Mouse (Mus musculus): ENCODE measurements around the gene Amt. TPM values are rescaled to one million over a fixed set of nuclear protein-coding genes. Genes with fewer than 3 reads are reported as not detected.
"Not testable (repeated sequence)": the region's sequence is repeated elsewhere in the genome, so short reads cannot be mapped to it uniquely, and the experiment has no call there.

Gene Amt
- polyA plus RNA-seq, 1 experiment, result 69.2 TPM

GRCm38 (mm10) chr9:108275331-108275659, 21.4 kb upstream of the Amt start:
- Histone ChIP-seq H3K4me3 (ENCODE audit: low read depth, low read length) (no peak overlapping the region), H3K27me3 (ENCODE audit: control insufficient read depth, insufficient read depth, low read length, poor library complexity, severe bottlenecking) (no peaks in the 10 kb centered on the region), H3K36me3 (ENCODE audit: control insufficient read depth, insufficient read depth, low read length, poor library complexity, severe bottlenecking) (no peaks in the 10 kb centered on the region), H3K9me3 (replicated peaks; ENCODE audit: control insufficient read depth, insufficient read depth, low read length, poor library complexity, severe bottlenecking) (no peaks in the 10 kb centered on the region), H3K27ac (ENCODE audit: insufficient read depth, low read length) (no peak overlapping the region), H3K9ac (ENCODE audit: low read depth, poor library complexity, severe bottlenecking) (no peak overlapping the region), H3K4me1 (ENCODE audit: control insufficient read depth, insufficient read depth, low read length) (peaks cover 7% of the 10 kb centered on the region)
- TF ChIP-seq POLR2A (IDR thresholded peaks at IDR 0.05; ENCODE audit: insufficient read depth, low read length) (no peak), CTCF (IDR thresholded peaks at IDR 0.05; ENCODE audit: low read depth, low read length) (no peak), EP300 (IDR thresholded peaks at IDR 0.05; ENCODE audit: insufficient read depth, low read depth, low read length) (no peak)

GRCm38 (mm10) chr9:108278697-108279450, 17.8 kb upstream of the Amt start:
- Histone ChIP-seq H3K4me1 (ENCODE audit: control insufficient read depth, insufficient read depth, low read length) (peaks cover 4% of the 10 kb centered on the region), H3K36me3 (ENCODE audit: control insufficient read depth, insufficient read depth, low read length, poor library complexity, severe bottlenecking) (no peaks in the 10 kb centered on the region), H3K27ac (ENCODE audit: insufficient read depth, low read length) (no peak overlapping the region), H3K9ac (ENCODE audit: low read depth, poor library complexity, severe bottlenecking) (no peak overlapping the region), H3K4me3 (ENCODE audit: low read depth, low read length) (no peak overlapping the region), H3K9me3 (replicated peaks; ENCODE audit: control insufficient read depth, insufficient read depth, low read length, poor library complexity, severe bottlenecking) (no peaks in the 10 kb centered on the region), H3K27me3 (ENCODE audit: control insufficient read depth, insufficient read depth, low read length, poor library complexity, severe bottlenecking) (no peaks in the 10 kb centered on the region)
- TF ChIP-seq CTCF (IDR thresholded peaks at IDR 0.05; ENCODE audit: low read depth, low read length), result peak; percentile 66
- TF ChIP-seq EP300 (IDR thresholded peaks at IDR 0.05; ENCODE audit: insufficient read depth, low read depth, low read length), result no peak
- no peak for TF ChIP-seq POLR2A (IDR thresholded peaks at IDR 0.05; ENCODE audit: insufficient read depth, low read length)

GRCm38 (mm10) chr9:108280071-108280828, 16.4 kb upstream of the Amt start:
- TF ChIP-seq EP300 (IDR thresholded peaks at IDR 0.05; ENCODE audit: insufficient read depth, low read depth, low read length), result no peak
- no peak for TF ChIP-seq POLR2A (IDR thresholded peaks at IDR 0.05; ENCODE audit: insufficient read depth, low read length)
- TF ChIP-seq CTCF (IDR thresholded peaks at IDR 0.05; ENCODE audit: low read depth, low read length), result no peak
- H3K9me3 ChIP-seq (replicated peaks; ENCODE audit: control insufficient read depth, insufficient read depth, low read length, poor library complexity, severe bottlenecking), result no peaks in the 10 kb centered on the region
- H3K27ac ChIP-seq (ENCODE audit: insufficient read depth, low read length), result no peak overlapping the region
- no peaks in the 10 kb centered on the region for H3K36me3 ChIP-seq (ENCODE audit: control insufficient read depth, insufficient read depth, low read length, poor library complexity, severe bottlenecking)
- no peak overlapping the region for H3K9ac ChIP-seq (ENCODE audit: low read depth, poor library complexity, severe bottlenecking)
- no peaks in the 10 kb centered on the region for H3K27me3 ChIP-seq (ENCODE audit: control insufficient read depth, insufficient read depth, low read length, poor library complexity, severe bottlenecking)
- H3K4me1 ChIP-seq (ENCODE audit: control insufficient read depth, insufficient read depth, low read length), result no peaks in the 10 kb centered on the region
- H3K4me3 ChIP-seq (ENCODE audit: low read depth, low read length), result no peak overlapping the region

GRCm38 (mm10) chr9:108284410-108284809, 12.2 kb upstream of the Amt start:
- Histone ChIP-seq H3K4me1 (ENCODE audit: control insufficient read depth, insufficient read depth, low read length) (no peaks in the 10 kb centered on the region), H3K27ac (ENCODE audit: insufficient read depth, low read length) (no peak overlapping the region), H3K9ac (ENCODE audit: low read depth, poor library complexity, severe bottlenecking) (no peak overlapping the region), H3K36me3 (ENCODE audit: control insufficient read depth, insufficient read depth, low read length, poor library complexity, severe bottlenecking) (no peaks in the 10 kb centered on the region), H3K4me3 (ENCODE audit: low read depth, low read length) (no peak overlapping the region), H3K27me3 (ENCODE audit: control insufficient read depth, insufficient read depth, low read length, poor library complexity, severe bottlenecking) (no peaks in the 10 kb centered on the region), H3K9me3 (replicated peaks; ENCODE audit: control insufficient read depth, insufficient read depth, low read length, poor library complexity, severe bottlenecking) (no peaks in the 10 kb centered on the region)
- TF ChIP-seq CTCF (IDR thresholded peaks at IDR 0.05; ENCODE audit: low read depth, low read length) (peak; percentile 10), EP300 (IDR thresholded peaks at IDR 0.05; ENCODE audit: insufficient read depth, low read depth, low read length) (no peak)

- not testable (repeated sequence) for H3K4me1 ChIP-seq (ENCODE audit: control insufficient read depth, insufficient read depth, low read length); H3K4me3 ChIP-seq (ENCODE audit: low read depth, low read length); H3K36me3 ChIP-seq (ENCODE audit: control insufficient read depth, insufficient read depth, low read length, poor library complexity, severe bottlenecking); H3K27ac ChIP-seq (ENCODE audit: insufficient read depth, low read length); H3K9me3 ChIP-seq (replicated peaks; ENCODE audit: control insufficient read depth, insufficient read depth, low read length, poor library complexity, severe bottlenecking); H3K27me3 ChIP-seq (ENCODE audit: control insufficient read depth, insufficient read depth, low read length, poor library complexity, severe bottlenecking); H3K9ac ChIP-seq (ENCODE audit: low read depth, poor library complexity, severe bottlenecking)
These were observed 9.0 kb upstream of the Amt start for GRCm38 (mm10) chr9:108287526-108288238.

- peak overlapping the region; percentile 64; the same call in 1 of the 2 replicates for H3K9ac ChIP-seq (ENCODE audit: low read depth, poor library complexity, severe bottlenecking)
- H3K4me1 ChIP-seq (ENCODE audit: control insufficient read depth, insufficient read depth, low read length), result no peaks in the 10 kb centered on the region
- H3K4me3 ChIP-seq (ENCODE audit: low read depth, low read length), result no peak overlapping the region
- H3K36me3 ChIP-seq (ENCODE audit: control insufficient read depth, insufficient read depth, low read length, poor library complexity, severe bottlenecking), result no peaks in the 10 kb centered on the region
- no peak for TF ChIP-seq POLR2A (IDR thresholded peaks at IDR 0.05; ENCODE audit: insufficient read depth, low read length)
- no peak for TF ChIP-seq EP300 (IDR thresholded peaks at IDR 0.05; ENCODE audit: insufficient read depth, low read depth, low read length)
- no peak for TF ChIP-seq CTCF (IDR thresholded peaks at IDR 0.05; ENCODE audit: low read depth, low read length)
- H3K27ac ChIP-seq (ENCODE audit: insufficient read depth, low read length), result no peak overlapping the region
- H3K9me3 ChIP-seq (replicated peaks; ENCODE audit: control insufficient read depth, insufficient read depth, low read length, poor library complexity, severe bottlenecking), result no peaks in the 10 kb centered on the region
- no peaks in the 10 kb centered on the region for H3K27me3 ChIP-seq (ENCODE audit: control insufficient read depth, insufficient read depth, low read length, poor library complexity, severe bottlenecking)
These were observed 7.3 kb upstream of the Amt start for GRCm38 (mm10) chr9:108289347-108289746.

All from ES-Bruce4 (cell line).